Mouse (Mus musculus) yolk sac, embryonic 10.5 days (tissue): ENCODE results near the gene Arhgap17.

Experiments used
- DNase-seq: peaks from one replicate; pipeline ENCODE4 v3.0.0-alpha.2; 2017; ENCODE audit warnings: low spot score

Arhgap17 gene

DNA sequence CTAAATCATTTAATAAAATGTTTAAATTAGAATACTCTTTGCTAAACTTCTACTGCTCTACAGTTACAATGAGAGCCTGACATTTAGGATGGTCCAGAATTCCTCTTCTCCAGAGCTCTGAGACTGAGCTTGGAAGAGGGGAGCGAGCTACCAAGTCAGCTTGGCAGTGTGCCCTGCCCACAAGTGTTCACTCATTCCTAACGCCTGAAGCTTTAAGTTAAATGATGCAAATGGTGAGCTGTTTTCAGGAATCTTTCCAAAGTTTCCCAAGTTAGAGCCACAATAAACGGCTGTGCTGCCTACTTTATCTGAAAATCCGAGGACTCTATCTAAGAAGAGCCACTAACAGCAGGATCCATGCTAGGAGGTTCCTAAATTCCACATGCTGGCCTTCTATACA, 85.9 kb downstream of the Arhgap17 start:
- DNase-seq = no peak

DNA sequence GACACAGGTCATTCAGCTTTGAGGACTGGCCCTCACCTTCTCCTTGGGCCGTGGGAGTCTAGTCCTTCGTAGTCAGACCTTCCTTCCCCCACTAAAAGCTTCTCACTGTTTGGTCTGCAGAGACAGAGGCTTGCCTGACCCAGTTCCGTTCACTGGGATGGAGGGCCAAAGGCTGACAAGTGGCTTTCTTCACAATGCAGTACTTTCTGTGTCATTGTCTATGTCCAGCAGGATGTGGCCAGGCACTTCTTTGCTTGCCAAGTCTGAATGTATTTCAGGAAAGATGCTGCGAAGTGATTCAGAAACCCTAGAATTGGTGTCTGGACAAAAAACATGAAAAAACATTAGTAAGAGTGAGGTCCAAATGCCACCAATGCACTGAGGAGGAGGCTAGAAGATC, 89.9 kb downstream of the Arhgap17 start:
- no peak for DNase-seq

DNA sequence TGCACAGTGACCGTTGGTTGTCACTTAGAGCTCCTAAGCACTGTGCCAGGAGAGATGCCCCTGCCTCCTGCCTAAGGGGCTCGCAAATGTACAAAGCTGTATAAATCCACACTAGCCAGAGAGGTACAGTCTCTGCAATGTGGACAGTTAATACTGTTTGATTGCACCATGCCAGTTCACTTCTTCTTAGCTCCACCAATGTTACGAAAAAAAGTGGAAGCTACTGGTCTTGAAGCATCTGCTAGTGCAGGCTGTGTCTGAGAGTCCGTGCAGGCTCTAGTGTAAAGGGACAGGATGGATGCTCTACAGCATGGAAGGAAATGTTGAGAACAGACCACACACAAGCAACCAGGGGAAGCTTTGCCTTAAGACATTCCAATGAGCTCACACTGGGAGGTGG, 93.1 kb downstream of the Arhgap17 start:
- no peak for DNase-seq

DNA sequence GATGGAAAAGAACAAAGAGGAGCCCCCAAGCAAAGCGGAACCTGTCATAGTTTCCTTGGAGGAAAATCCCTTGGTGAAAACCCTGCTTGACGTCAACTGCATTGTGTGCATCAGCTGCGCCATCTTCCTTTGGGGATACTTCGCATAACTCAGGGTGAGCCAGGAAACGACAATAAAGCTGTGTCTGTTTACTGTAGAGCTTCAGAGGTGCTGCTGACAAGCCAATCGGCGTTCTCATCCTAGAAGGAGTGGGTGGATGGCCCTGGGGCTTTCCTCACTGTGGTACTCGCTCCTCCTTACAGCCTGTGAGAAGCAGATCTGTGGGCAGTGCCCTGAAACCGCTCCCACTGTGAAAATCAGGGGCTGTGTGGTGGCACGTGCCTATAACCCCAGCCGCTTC, 96.7 kb downstream of the Arhgap17 start:
- DNase-seq = no peak

DNA sequence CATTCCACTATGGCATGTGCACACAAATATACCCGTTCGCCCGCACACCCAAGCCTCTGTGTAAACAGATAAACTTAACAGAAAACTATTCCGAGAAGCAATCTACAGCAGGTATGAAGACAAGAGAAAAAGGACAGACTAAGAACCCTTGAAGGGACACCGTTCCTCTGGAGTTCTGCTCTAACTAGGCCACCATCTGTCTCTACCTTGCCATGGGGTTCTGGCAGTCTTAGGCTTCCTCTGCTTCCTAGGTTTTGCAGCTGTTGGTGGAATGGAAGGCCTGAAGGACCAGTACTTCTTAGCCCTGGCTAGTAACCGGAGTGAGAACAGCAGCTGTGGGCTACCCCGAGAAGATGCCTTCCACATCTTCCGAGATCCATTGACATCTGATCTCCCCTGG, 111.6 kb downstream of the Arhgap17 start:
- DNase-seq = no peak

DNA sequence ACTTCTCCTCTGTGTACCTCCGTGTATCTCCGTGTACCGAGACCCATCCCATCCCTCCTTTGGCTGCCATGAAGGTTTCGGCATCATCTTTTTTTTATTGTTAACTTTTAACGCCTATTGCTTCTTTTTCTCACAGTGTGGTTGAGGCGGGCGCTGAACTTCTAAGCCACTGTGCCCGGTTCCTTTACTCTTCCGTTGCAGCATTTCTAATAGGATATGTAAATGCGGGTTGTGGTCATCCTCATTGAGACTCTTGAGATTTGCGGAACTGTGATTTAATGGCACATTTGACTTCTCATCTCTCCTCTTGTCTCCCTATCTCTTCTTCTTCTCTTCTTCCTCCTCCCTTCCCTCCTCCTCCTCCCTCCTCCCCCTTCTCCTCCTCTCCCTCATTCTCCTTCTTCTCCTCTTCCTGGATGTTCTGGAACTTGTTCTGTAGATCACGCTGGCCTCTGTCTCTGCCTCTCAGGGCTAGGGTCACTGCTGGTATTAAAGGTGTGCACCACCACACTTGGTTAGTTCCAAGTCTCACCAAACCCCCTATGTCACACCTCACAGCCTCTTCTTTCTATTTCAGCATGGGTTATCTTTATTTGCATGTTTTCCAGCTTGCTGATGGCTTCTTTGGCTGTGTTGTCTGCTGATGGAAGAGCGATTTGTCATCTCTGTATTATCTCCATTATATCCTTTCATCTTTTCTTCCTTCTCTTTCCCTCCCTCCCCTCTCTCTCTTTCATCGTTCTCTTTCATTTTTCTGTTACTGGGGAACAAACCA, 115.3 kb downstream of the Arhgap17 start:
- DNase-seq = no peak

DNA sequence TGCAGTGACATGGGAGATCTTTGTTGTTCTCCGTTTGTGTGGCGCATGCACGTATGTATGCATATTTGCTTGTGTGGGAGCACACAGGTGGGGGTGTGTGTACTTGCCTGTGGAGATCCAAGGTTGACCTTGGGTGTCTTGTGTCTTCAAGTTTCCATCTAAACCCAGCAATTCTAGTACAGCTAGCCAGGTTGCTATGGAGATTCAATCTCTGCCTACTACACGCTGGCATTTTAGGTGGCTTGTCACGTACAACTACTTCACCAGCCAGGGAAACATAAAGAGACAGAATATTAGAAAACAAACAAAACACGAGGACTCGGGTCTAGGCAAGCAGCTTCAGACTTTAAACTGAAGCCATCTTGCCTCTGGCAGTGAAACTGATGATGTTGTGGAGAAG, 116.3 kb downstream of the Arhgap17 start:
- DNase-seq = no peak

DNA sequence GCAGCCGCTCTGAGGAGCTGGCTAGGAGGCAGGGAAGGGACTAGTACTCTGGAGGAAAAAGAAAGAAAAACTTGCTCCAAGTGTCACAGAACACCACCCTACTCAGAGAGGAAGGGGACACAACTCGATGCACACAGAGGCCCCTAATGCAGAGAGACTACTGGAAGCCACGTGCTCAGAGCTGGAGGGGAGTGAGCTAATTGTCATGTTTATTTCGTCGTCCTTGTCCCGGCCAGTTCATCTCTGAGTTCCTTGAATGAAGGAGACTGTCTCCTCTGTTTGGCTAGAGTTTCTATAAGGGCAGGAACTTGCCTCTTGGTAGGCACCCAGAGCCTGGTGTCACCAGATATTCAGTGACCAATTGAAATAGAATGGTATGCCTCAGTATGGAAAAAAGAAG, 118.4 kb downstream of the Arhgap17 start:
- DNase-seq = no peak

DNA sequence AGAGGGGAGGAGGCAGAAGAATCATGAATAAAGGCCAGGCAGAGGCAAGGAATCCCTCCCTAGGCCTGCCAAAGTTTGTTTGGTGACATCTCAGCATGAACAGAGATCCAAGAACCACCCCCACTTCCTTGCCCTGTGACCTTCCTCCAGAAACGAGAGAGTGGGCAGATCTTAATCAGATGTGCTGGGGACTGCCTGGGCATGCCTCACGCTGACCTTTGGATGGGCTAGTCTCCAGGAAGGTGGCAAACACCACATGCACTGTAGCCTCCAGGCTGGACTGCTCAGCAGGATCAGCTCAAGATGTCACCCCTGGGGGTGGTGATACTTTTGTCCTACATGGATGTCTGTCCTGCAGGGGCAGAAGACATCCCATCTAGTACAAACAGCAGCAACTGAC, 121.5 kb downstream of the Arhgap17 start:
- DNase-seq = no peak

DNA sequence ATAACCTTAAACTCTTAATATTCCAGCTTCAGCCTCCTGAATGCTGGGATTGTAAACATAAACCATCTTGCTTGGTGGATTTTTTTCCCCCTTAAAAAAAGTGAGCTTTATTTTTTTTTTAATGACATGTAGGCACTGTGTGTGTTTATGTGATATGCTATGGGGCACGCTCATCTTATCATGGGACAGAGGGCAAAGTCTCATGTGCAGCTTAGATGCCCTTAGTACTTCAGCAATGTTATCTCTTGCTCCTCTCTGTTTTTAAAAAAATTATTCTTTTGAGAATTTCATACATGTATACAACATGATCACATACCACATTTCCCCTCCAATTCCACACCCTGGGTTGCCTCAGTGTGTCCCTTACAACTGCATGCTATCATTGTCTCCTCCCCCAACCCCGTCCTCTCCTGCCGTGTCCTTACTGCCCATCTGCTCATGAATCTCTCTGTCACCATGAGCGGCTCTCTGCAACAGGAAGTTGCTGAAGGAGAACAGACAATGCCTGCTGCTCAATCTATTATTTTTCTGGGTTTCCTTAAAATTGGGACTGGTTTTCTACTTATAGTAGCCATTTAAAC, 123.1 kb downstream of the Arhgap17 start:
- DNase-seq = no peak

DNA sequence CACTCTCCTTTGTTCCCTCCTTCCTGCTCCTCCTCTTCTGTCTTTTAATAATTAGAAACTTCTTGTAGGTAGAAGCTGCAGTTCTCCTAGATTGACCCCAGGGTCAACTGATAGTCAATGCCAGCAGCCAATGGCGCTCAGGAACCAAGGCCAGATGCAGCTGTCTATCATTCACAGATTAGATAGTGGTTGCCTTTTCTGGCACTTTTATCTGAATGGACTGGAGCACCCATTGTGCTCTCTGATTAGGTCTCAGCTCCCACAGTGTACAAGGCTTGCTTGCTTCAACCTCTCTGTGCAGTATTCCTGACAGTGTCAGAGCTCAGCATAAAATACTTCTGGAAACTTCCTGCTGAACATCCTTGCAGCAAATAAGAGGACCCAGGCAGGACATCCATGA, 124.9 kb downstream of the Arhgap17 start:
- DNase-seq = peak; percentile 20

DNA sequence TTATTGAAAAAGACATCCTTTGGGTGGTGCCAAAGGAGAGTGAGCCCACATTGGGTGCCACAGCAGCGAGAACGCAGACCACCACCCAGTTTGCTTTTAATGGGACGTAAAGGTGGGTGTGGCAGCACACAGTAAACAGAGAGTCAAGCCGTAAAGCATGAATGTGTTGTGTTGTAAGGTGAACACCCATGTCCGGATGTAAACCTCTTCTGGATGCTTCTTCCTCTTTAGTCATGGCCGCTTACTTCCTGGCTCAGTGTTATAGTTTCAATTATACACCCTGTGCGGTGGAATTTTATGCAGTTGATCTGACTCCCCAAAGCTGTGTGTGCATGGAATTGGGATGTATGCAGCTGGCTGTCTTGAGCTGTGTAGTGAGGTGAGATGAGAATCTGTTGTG, 127.5 kb downstream of the Arhgap17 start:
- DNase-seq = no peak

DNA sequence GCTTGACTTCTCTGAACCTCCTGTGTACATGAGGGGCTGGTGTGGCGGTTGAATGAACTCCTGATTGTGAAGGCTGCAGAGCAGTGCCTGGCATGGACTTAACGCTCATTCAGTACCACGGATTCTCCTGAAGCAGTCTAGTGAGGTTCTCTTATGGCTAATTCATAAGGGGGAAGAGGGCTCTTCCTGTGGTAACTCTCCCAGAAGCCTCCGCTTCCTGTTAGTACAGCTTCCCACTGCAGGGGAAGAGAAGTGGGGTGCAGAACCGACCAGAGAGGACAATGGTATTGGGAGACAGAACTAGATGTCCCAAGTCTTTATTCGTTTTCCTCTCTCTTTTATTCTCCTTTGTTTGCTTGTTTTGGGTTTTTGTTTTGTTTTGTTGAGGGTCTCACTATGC, 129.7 kb downstream of the Arhgap17 start:
- no peak for DNase-seq

DNA sequence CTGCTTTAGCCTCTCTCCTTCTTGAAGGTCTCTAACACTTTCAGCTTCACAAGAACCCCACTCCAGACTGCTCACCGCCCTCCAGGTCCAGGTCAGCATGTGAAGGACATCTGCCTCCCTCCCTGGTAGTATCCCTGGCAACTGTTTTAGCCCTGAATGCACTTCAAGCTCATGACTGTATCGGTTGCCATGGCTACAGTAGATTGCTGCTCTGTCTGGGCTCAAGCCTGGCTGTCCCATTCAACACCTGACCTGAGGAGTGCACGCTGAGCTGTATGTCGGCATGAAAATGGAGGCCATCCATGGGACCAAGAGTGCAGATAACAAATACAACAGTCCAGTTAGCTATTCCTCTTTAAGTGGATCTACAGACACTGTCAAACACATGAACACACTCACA, 131.1 kb downstream of the Arhgap17 start:
- DNase-seq = no peak

DNA sequence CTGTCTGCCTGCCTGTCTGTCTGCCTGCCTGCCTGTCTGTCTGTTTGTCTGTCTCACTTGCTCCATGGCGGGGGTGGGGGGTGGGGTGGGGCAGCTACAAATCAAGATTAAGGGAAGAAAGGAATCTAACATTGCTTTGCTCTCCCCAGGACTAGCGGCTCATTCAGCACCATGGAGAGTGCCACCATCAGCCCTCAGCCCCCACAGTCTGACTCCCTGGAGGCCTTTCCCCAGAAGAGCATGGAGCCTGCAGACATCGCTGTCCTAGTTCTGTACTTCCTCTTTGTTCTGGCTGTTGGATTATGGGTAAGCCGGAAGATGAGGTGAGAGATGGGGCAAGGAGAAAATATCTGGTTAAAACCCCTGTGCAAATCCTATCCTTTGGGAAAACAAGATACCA, 134.3 kb downstream of the Arhgap17 start:
- DNase-seq = no peak
